Mouse (Mus musculus): ENCODE data around the gene Pmp22.
A peak's percentile ranks its signal among the peaks of the same experiment; 100 is the strongest.

The Pmp22 gene

DNA sequence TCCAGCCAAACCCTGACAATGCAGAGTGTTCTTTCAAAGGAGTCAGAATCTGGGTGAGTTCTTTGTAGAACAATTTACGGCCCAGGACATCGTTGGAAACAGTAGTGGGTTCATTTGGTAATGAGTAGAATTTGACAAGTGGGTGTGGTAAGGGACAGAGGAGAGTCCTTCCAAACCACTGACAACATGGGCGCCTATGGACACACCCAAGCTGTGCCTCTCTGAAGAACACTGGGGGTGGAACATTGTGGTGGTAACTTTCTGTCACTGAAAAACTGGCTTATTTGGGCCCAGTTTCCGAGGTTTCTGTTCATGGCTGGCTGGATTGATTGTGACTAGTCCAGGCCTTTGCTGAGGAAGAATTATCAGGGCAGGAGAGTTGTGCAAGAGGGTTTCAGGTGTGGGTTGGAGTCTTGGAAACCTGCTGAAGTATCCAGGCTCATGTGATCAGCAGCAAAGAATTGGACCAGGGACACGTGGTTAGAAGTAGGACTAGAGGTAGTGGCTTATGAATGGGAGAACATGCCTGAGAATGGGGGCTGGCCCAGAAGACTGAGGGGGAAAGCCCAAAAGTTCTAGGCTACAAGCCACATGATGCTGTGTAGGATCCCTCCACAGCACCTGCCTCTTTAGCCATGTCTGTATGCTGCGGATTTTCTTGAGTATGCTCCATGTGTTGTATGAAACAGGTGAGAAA lies 35.4 kb downstream of the Pmp22 start:
- no peak for DNase-seq

DNA sequence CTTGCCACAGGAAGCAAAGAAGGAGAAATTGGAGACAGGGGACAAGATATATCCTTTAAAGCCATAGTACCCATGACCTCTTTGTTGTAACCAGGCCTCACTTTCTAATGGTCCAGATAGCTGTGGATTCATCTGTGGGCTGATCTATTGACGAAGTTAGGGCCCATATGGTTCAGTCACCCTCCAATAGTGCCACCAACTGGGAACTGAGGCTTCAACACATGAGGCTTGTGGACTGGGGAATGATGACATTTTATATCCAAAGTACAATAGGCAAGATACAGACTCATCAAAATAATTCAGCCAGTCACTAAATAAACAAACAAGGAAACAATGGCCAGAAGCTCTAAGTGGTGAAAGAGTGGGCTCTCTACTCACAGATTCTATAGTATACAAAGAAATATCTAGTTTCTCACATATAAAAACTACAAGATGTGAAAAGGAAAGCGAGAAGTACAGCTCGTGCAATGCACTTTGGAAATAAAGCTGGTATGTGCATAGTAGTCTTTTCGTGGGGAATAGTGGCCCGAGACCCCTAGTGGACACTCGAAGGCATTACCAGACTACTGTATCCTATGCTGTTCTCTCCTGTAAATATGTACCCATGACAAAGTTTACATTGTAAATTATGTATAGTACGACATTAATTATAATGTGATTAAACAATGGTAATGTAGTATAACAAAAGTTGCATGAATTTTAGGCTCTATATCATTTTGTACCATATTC lies 36.1 kb downstream of the Pmp22 start:
- DNase-seq, result peak; percentile 29

DNA sequence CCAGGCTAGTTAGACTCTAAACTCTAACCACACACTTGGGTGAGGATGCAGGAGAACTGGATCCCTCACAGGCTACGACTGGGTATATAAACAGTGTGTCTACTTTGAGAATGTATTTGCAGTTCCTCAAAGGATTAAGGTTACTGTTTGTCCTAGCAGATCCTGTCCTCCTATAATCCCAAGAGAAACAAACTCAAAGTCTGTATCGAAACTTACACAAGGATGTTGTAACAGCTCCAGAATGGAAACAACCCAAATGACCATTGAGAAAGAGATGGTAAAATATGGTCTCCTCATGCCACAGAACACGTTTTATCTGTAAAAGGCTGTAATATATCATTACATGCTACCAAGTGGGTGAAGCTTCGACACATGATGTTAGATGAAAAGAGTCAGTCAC lies 39.0 kb downstream of the Pmp22 start:
- no peak for DNase-seq

DNA sequence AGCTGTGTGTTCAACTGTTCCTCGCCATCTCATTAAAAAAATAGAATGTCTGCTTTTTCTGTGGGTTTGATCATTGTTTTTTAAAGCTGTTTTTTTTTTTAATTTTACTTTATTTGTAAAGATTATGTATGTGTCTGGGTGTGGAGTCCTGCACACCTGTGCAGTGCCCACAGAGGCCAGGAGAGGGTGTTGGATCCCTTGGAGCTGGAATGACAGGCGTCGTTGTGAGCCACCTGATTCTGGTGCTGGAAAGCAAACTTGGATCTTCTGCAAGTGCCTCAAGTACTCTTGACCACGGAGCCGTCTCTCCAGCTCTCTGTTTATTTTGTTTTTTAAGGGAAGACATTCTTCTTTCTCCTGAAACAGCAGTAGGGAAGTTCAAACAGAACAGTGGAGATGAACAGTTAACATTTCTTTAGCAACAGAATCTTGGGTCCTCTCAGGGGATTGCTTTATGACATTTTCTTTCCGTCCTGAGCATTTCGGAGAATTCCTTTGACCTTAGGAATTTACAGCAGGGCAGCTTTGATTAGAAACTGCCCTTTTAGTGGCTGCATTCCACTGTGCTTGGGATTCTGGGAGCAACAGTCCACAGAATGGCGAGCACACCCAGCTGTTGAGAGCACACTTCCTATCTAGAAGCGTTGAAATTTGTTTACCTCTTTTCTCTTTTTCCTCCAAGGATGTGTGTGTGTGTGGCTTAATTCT lies 39.9 kb downstream of the Pmp22 start:
- no peak for DNase-seq

DNA sequence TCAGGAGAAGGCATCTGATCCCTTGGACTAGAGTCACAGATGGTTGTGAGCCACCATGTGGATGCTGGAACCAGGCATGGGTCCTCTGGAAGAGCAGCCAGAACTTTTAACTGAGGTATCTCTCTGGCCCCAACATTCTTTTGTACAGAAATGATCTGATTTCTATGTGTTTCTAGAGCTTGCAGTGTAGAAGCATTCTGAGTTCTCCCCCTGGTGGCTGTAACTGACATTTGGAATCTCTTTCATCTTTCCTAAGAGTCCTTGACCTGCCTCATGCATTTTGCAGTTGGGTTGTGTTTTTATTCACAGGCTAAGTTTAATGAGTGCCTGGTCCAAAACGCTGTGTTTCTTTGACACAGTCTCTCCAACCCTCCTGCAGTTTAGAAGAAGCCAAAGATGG lies 43.2 kb downstream of the Pmp22 start:
- DNase-seq, result peak; percentile 40

DNA sequence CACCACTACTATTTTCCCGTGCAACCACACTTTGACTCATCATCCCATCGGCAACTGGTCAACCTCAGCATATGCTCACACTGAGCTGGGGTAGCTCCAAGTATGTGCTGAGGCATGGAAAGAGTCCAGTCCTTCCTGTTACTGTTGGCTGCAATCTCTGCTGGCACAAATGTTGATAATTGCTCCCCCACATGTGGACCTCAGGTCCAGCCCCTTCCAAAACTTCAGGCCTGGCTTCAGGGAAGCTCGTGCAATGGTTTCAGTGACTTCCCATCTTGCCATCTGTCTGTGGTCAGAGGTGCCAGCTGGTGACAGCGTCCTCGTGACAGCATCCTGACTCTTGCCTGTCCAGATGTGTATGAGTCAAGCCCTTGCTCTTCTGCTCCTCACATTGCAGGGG lies 44.8 kb downstream of the Pmp22 start:
- DNase-seq, result no peak

DNA sequence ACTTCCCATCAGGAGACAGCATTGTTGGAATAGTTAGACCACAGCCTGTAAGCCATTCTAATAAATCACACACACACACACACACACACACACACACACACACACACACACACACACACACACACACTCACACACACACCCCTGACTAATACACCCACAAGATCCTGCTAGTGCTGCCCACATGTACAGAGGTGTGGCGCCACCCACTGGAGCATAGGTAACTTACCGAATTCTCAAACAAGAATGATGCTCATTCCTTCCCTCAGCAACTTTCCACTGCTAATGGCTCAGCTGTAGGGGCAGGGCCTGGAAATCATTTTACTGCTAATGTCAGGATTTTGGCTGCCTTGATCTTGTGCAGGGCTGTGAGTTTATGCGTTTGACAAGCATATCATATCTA lies 46.5 kb downstream of the Pmp22 start:
- DNase-seq, result peak; percentile 17

DNA sequence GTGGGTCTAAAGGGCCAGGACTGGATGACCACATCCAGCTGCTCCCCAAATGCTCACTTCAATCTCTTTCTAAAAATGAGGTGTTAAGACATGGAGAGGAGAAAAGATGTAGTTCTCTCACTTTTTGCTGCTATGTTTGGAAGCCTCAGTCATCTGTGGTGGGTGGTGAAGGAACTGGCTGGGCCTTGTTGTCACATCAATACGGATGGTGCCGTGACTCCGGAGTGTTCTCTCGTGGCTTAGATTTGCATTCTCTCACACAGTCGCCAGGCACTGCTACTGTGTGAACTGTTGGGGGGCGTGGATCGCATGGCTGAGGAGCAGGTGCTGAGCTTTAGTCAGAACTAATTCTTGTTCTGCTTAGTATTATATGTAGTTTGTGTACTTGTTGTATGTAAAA lies 47.6 kb downstream of the Pmp22 start:
- DNase-seq, result no peak

DNA sequence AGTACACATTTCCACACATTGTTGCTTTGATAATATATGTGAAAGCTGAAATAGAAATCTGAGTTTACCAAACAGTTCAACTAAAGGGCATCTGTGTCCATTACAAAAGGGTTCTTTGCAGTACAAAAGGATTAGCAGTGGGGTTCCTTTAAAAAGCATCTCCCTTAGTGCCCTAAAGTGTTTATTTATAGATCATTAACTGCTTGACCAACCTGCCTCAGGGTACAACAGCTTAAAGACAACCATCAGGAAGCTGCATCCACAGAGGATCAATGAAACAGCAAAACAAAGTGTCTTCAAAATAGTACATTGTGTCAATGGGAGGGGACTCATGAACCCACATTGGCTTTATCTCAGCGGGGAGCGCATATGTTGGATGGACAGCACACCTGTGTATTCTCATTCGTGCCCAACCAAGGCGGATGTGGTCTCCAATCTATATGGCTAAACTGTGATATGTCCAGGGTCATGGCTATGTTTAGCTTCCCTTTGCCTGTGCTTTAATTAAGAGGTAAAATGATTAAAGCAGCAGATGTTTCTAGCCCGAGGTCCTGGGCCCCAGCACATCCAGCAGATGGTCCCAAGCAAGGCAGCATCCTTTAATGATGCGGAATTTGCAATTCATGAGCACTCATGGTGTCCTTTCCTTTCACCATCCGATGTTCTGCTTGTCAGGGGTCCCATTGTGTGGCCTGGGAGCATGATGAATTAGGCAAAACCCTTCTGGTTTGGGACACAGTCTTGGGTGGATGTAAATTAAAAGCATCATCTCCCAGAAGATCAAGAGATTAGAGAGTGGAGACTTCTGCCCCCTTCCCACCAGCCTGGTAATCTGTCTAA lies 51.7 kb downstream of the Pmp22 start:
- peak; percentile 39 for DNase-seq

DNA sequence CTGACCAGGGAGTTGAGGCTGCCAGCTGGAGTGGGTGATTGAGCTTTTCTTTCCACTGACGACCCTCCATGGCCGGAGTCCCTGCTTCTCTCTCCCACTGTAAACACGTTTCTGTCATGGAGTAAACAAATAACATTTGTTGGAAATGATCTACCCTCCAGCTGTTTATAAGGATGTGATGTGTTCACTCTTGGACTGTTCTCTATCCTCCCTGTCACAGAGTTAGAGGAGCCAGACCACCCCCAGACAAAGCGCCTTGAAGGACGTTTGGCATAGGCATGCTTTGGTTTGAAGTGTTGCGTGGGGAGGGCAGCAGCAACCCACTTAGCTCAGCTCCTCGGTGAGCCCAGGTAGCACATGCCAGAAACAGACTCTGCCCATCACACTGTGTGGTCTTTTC lies 60.0 kb downstream of the Pmp22 start:
- DNase-seq, result no peak

DNA sequence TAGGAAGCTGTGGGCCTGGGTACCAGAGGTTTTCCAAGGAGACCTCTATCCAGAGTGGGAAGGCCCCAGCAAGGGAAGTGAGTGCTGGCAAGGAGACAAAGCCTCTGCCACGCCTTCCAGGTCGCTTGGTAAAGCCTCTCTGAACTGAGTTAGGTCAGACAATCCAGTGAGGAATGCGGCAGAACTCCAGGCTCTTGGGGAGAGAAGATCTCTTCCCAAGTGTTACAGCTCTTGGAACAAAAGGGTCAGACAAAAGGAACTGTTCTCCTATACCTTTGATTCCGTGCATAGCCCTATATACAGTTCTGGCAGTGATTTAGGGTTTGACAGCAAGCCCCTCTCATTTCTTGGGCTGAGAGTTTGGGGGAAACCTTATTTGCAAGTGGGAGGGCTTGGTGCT lies 69.3 kb downstream of the Pmp22 start:
- DNase-seq, result no peak

DNA sequence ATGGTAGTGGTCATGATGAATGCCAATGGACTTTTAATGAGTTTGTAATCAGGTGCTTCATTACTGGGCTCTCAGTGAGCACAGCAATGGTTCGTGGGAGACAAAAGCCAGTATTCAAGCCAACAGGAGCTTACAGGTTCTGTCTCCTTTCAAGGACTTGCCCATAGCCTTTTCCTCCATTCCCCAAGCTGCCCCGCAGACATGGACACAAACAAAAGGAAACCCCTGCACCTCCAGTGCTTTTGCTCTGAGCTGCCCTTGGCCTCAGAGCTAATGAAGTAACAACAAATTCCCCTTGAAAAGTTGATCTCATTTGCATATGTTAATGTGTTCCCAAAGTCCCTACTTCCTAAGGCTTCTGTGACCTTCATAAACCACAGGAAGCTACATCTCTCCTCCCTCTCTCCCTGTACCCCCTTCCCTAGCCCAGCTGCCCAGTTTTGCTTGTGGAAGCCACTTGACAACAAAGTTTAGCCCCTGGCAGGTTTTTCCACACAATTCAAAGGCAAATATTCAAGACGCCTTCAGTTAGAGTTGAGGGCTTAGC lies 73.3 kb downstream of the Pmp22 start:
- DNase-seq, result no peak

Data from retina, postnatal 1 day (tissue).